Mouse (Mus musculus): ENCODE measurements around the gene Nedd9. TPM values are rescaled to one million over a fixed set of nuclear protein-coding genes. Genes with fewer than 3 reads are reported as not detected.

Nedd9 gene
- total and polyA plus RNA-seq, 3 experiments = 0.15 to 0.25 TPM; not detected in 1

- TF ChIP-seq ETS1 (IDR thresholded peaks at IDR 0.05; ENCODE audit: low read depth, low read length) (no peak), MYC (IDR thresholded peaks at IDR 0.05; ENCODE audit: low read depth, low read length) (no peak), TAL1 (IDR thresholded peaks at IDR 0.05; ENCODE audit: low read length) (no peak), POLR2AphosphoS5 (IDR thresholded peaks at IDR 0.05; ENCODE audit: borderline replicate concordance, low read depth, low read length) (no peak), CTCF (IDR thresholded peaks at IDR 0.05 in 2 of 3, conservative IDR thresholded peaks at IDR 0.05 in 1 of 3; ENCODE audit: control insufficient read depth in 1 of 3, insufficient read depth in 1 of 3, low read depth in 2 of 3, low read length in 3 of 3, poor library complexity in 1 of 3, severe bottlenecking in 1 of 3) (no peak), SIN3A (IDR thresholded peaks at IDR 0.05; ENCODE audit: low read length) (no peak), ZNF384 (IDR thresholded peaks at IDR 0.05; ENCODE audit: low read depth, low read length) (no peak), GATA1 (IDR thresholded peaks at IDR 0.05; ENCODE audit: low read depth, low read length) (no peak), MXI1 (IDR thresholded peaks at IDR 0.05; ENCODE audit: low read depth, low read length) (no peak), SMC3 (IDR thresholded peaks at IDR 0.05; ENCODE audit: low read depth, low read length) (no peak), MAFK (IDR thresholded peaks at IDR 0.05; ENCODE audit: borderline replicate concordance, low read depth, low read length) (no peak), POLR2A (IDR thresholded peaks at IDR 0.05; ENCODE audit: control insufficient read depth in 1 of 2, insufficient read depth in 1 of 2, low read depth in 1 of 2, low read length in 2 of 2, poor library complexity in 1 of 2) (no peak), USF2 (IDR thresholded peaks at IDR 0.05; ENCODE audit: borderline replicate concordance in 1 of 2, insufficient read depth in 1 of 2, low read depth in 1 of 2, low read length in 2 of 2) (no peak), ZKSCAN1 (IDR thresholded peaks at IDR 0.05; ENCODE audit: low read depth, low read length) (no peak), ZC3H11A (IDR thresholded peaks at IDR 0.05; ENCODE audit: low read depth, low read length) (no peak), BHLHE40 (IDR thresholded peaks at IDR 0.05; ENCODE audit: borderline replicate concordance, low read depth, low read length) (no peak)
- no peaks in the 10 kb centered on the region for H3K36me3 ChIP-seq (ENCODE audit: control insufficient read depth in 1 of 2, insufficient read depth in 2 of 2, low read length in 2 of 2)
- no peaks in the 10 kb centered on the region for H3K79me2 ChIP-seq (ENCODE audit: control insufficient read depth, insufficient read depth, low read length, poor library complexity)
These were observed 54.0 kb downstream of the Nedd9 start for GRCm38 (mm10) chr13:41433201-41433600.

GRCm38 (mm10) chr13:41431795-41432194 lies 55.4 kb downstream of the Nedd9 start:
- TF ChIP-seq ZNF384 (IDR thresholded peaks at IDR 0.05; ENCODE audit: low read depth, low read length) = no peak
- no peak for TF ChIP-seq BHLHE40 (IDR thresholded peaks at IDR 0.05; ENCODE audit: borderline replicate concordance, low read depth, low read length)
- TF ChIP-seq ZMIZ1 (IDR thresholded peaks at IDR 0.05; ENCODE audit: low read depth, low read length) = no peak
- TF ChIP-seq E2F4 (IDR thresholded peaks at IDR 0.05; ENCODE audit: borderline replicate concordance, low read depth, low read length) = no peak
- no peak for TF ChIP-seq TBP (IDR thresholded peaks at IDR 0.05; ENCODE audit: low read depth, low read length)
- no peak for TF ChIP-seq MAX (IDR thresholded peaks at IDR 0.05; ENCODE audit: low read length)
- no peak for TF ChIP-seq MXI1 (IDR thresholded peaks at IDR 0.05; ENCODE audit: low read depth, low read length)
- no peak for TF ChIP-seq SMC3 (IDR thresholded peaks at IDR 0.05; ENCODE audit: low read depth, low read length)
- TF ChIP-seq ZKSCAN1 (IDR thresholded peaks at IDR 0.05; ENCODE audit: low read depth, low read length) = no peak
- TF ChIP-seq CTCF (IDR thresholded peaks at IDR 0.05 in 2 of 3, conservative IDR thresholded peaks at IDR 0.05 in 1 of 3; ENCODE audit: control insufficient read depth in 1 of 3, insufficient read depth in 1 of 3, low read depth in 2 of 3, low read length in 3 of 3, poor library complexity in 1 of 3, severe bottlenecking in 1 of 3) = no peak
- TF ChIP-seq GABPA (IDR thresholded peaks at IDR 0.05; ENCODE audit: low read depth, low read length) = no peak
- TF ChIP-seq JUND (IDR thresholded peaks at IDR 0.05; ENCODE audit: low read depth, low read length) = no peak
- no peak for TF ChIP-seq KAT2A (conservative IDR thresholded peaks at IDR 0.05; ENCODE audit: low read depth, low read length)
- TF ChIP-seq UBTF (IDR thresholded peaks at IDR 0.05; ENCODE audit: borderline replicate concordance, insufficient read depth, low read depth, low read length) = no peak
- TF ChIP-seq MAZ (IDR thresholded peaks at IDR 0.05; ENCODE audit: low read depth, low read length) = no peak
- TF ChIP-seq MYB (IDR thresholded peaks at IDR 0.05; ENCODE audit: low read depth, low read length) = no peak
- TF ChIP-seq NRF1 (IDR thresholded peaks at IDR 0.05; ENCODE audit: insufficient read depth, low read depth, low read length, poor library complexity, severe bottlenecking) = no peak
- no peak for TF ChIP-seq RAD21 (IDR thresholded peaks at IDR 0.05; ENCODE audit: low read depth, low read length)
- DNase-seq (ENCODE audit: low read depth, low spot score) = no peak
- H3K4me1 ChIP-seq (ENCODE audit: control insufficient read depth in 1 of 2, insufficient read depth in 2 of 2, low read length in 2 of 2) = no peaks in the 10 kb centered on the region

More at GRCm38 (mm10) chr13:41433201-41433600, 54.0 kb downstream of the Nedd9 start:
- H3K27me3 ChIP-seq (ENCODE audit: control insufficient read depth in 1 of 2, insufficient read depth in 2 of 2, low read length in 2 of 2) = no peaks in the 10 kb centered on the region
- H3K9ac ChIP-seq (ENCODE audit: control insufficient read depth, low read depth, low read length, poor library complexity, severe bottlenecking) = no peak overlapping the region
- H3K4me1 ChIP-seq (ENCODE audit: control insufficient read depth in 1 of 2, insufficient read depth in 2 of 2, low read length in 2 of 2) = no peaks in the 10 kb centered on the region
- no peaks in the 10 kb centered on the region for H3K9me3 ChIP-seq (replicated peaks; ENCODE audit: insufficient read depth, low read length)
- no peak for DNase-seq (ENCODE audit: low read depth, low spot score)
- H3K4me3 ChIP-seq (ENCODE audit: control insufficient read depth in 1 of 2, insufficient read depth in 1 of 2, low read depth in 2 of 2, low read length in 2 of 2) = no peak overlapping the region
- H3K27ac ChIP-seq (ENCODE audit: control insufficient read depth, low read depth, low read length) = no peak overlapping the region

More at GRCm38 (mm10) chr13:41431795-41432194, 55.4 kb downstream of the Nedd9 start:
- Histone ChIP-seq H3K27ac (ENCODE audit: control insufficient read depth, low read depth, low read length) (no peak overlapping the region), H3K27me3 (ENCODE audit: control insufficient read depth in 1 of 2, insufficient read depth in 2 of 2, low read length in 2 of 2) (no peaks in the 10 kb centered on the region), H3K4me3 (ENCODE audit: control insufficient read depth in 1 of 2, insufficient read depth in 1 of 2, low read depth in 2 of 2, low read length in 2 of 2) (no peak overlapping the region), H3K9ac (ENCODE audit: control insufficient read depth, low read depth, low read length, poor library complexity, severe bottlenecking) (no peak overlapping the region), H3K79me2 (ENCODE audit: control insufficient read depth, insufficient read depth, low read length, poor library complexity) (no peaks in the 10 kb centered on the region), H3K36me3 (ENCODE audit: control insufficient read depth in 1 of 2, insufficient read depth in 2 of 2, low read length in 2 of 2) (no peaks in the 10 kb centered on the region), H3K9me3 (replicated peaks; ENCODE audit: insufficient read depth, low read length) (no peaks in the 10 kb centered on the region)
